Mouse (Mus musculus): ENCODE measurements around the gene Tbx10. TPM values are rescaled to one million over a fixed set of nuclear protein-coding genes. Genes with fewer than 3 reads are reported as not detected.
"Not testable (repeated sequence)": the region's sequence is repeated elsewhere in the genome, so short reads cannot be mapped to it uniquely, and the experiment has no call there.

Tbx10 gene
- total RNA-seq (2021), result not detected
- long read RNA-seq, experiment 1, result 0 reads
- long read RNA-seq, experiment 2, result 0 reads

GRCm38 (mm10) chr19:3992416-3992815 is at the start of gene Tbx10:
Gene Tbx10, plus strand, starts transcription at chr19:3992752.
- DNase-seq (ENCODE audit: low spot score in 2 of 2), result no peak

DNA sequence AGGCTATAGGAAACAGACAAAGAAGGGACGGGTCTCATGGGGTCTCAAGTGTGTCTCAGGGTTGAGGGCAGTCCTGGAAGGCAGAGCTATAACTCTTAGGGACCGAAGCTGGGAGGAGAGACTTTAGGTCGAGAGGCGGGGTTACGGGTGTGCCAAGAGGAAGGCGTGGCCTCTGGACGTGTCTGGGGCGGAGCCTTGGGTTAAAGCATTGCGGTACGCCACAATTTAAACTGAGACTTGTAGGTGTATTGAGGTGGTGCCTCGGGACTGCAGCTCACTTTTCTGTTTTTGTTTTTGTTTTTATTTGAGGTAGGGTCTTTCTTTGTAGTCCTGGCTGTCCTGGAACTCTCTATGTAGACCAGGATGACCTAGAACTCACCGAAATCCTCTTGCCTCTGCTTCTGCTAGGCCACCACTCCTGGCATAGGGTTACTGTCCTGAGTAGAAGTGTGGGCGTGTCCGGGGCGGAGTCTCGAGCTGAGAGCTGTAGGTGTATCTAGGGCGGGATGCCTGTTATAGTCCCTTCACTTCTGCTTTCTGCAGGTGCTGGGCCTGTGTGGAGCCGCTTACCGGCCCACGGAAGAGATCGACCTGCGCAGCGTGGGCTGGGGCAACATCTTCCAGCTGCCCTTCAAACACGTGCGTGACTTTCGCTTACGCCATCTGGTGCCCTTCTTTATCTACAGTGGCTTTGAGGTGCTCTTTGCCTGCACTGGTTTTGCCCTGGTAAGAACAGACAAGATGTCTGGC is 49.4 kb upstream of the Tbx10 start:
- DNase-seq (ENCODE audit: low spot score in 2 of 2), result no peak
- intact Hi-C loops (cut with DNase I), result no loop called here

More at GRCm38 (mm10) chr19:3992416-3992815, at the start of gene Tbx10:
- intact Hi-C loops (cut with DNase I), result no loop called here

GRCm38 (mm10) chr19:3945872-3946564 is 46.5 kb upstream of the Tbx10 start:
- intact Hi-C loops (cut with DNase I), result loop anchor here (1.0 to 2.0 kb wide), 2 partner anchors 35 to 66 kb away; partner anchors contain the start of gene Ndufv1
- DNase-seq (ENCODE audit: low spot score in 2 of 2), result no peak

DNA sequence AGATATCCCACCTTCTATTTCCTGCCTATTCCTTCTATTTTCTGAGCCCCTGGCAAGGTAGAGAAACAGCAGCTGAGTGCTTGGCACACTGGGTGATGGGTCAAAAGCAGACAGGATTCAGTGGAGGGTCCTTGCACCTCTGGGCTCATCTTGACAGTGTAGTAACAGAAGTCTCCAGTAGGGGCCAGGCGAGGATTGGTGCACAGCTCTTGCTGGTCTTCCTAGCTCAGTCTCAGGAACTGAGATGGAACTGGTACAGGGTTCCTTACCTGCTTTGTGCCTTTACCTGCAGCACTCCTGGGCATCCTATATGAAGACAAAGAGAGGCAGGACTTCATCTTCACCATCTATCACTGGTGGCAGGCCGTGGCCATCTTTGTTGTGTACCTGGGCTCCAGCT is 45.8 kb upstream of the Tbx10 start:
- DNase-seq (ENCODE audit: low spot score in 2 of 2), result peak; percentile 52 to 81
- intact Hi-C loops (cut with DNase I), result loop anchor here (1.0 to 2.0 kb wide), 2 partner anchors 34 to 66 kb away; partner anchors contain the start of gene Ndufv1

GRCm38 (mm10) chr19:3947813-3948212 is 44.7 kb upstream of the Tbx10 start:
- no peak for DNase-seq (ENCODE audit: low spot score in 2 of 2)
- intact Hi-C loops (cut with DNase I), result loop anchor here (2.0 kb wide), 1 partner anchor 33 kb away; no protein-coding TSS in a partner anchor

GRCm38 (mm10) chr19:3948546-3948945 is 44.0 kb upstream of the Tbx10 start:
- DNase-seq (ENCODE audit: low spot score in 2 of 2), result no peak
- intact Hi-C loops (cut with DNase I), result no loop called here

GRCm38 (mm10) chr19:3950331-3950730 is 42.2 kb upstream of the Tbx10 start:
- intact Hi-C loops (cut with DNase I), result loop anchor here (10.0 kb wide), 1 partner anchor 134 kb away; the partner anchor contains the start of gene Cabp2
- DNase-seq (ENCODE audit: low spot score in 2 of 2), result no peak

GRCm38 (mm10) chr19:3951461-3951860 is 41.1 kb upstream of the Tbx10 start:
- intact Hi-C loops (cut with DNase I), result loop anchor here (10.0 kb wide), 1 partner anchor 133 kb away; the partner anchor contains the start of gene Cabp2
- DNase-seq (ENCODE audit: low spot score in 2 of 2), result no peak

DNA sequence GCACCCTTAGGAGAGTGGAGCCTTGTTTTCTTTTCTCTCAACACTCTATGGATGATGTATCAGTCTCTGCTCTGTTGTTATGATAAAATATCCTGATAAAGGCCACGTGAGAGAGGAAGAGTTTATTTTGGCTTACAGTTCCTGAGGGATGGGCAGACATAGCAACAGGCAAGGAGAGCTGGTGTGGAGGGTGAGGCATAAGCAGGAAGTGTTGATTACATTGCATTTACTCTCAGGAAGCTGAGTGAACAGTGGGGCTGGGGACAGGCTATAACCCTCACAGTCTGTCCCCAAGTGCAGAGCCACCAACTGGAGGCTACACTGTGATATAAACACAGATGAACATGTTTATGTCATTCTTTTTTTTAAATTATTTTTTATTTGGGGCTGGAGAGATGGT is 40.5 kb upstream of the Tbx10 start:
- intact Hi-C loops (cut with DNase I), result loop anchor here (10.0 kb wide), 1 partner anchor 133 kb away; the partner anchor contains the start of gene Cabp2
- DNase-seq (ENCODE audit: low spot score in 2 of 2), result no peak

GRCm38 (mm10) chr19:3955033-3955432 is 37.5 kb upstream of the Tbx10 start:
- DNase-seq (ENCODE audit: low spot score in 2 of 2), result no peak
- intact Hi-C loops (cut with DNase I), result loop anchor here (10.0 kb wide), 1 partner anchor 130 kb away; the partner anchor contains the start of gene Cabp2

DNA sequence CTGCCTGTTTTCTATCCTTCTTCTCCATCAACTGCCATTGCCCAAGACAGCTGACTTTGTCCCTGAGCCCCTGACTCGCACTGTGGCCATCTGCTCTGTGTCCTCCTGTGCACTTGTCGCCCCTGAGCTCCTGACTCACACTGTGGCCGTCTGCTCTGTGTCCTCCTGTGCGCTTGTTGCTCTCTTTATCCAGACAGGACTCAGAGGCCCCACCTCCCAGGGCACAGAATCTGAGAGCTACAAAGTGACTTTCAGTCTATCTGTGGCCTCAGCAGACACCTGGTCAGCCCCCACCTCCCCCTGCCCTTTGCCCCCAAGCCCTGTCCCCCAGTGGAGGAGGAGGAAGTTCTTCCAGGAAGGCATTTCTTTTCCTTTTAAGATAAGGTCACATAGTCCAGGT is 36.7 kb upstream of the Tbx10 start:
- no peak for DNase-seq (ENCODE audit: low spot score in 2 of 2)
- intact Hi-C loops (cut with DNase I), result loop anchor here (10.0 kb wide), 1 partner anchor 129 kb away; the partner anchor contains the start of gene Cabp2

DNA sequence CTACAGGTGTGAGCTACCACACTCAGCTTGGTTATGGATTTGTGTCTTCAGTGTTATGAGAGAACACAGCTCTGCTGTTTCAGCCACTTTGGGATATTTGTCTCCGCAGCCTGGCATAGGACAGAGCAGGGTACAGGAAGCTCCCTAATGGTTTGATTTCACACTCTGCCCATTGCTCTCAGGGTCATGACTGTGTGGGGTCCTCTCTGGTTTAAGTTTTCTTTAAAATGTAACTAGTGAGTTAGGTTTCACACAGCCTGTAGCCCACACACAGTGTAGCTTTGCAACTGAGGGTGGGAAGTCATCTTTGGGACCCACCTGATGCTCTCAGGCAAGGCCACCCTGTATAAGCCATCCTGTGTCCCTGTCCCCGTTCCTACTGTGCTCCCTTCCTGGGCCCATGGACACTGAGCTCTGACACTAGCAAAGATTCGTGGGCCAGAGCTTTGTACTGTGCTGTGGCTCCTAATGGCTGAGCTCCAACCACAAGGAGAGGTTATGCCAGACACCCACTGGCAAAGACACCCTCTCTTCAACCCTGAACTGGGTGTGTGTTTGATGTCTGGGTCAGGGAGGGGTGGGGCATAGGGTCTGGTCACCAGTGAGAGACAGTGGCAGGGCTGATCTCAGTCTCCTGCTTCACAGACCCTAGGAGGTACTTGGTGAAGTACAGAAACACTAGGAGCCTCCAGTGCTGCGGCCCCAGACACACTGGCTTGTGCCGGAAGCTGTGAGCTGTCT is 35.1 kb upstream of the Tbx10 start:
- intact Hi-C loops (cut with DNase I), result loop anchor here (10.0 kb wide), 1 partner anchor 127 kb away; the partner anchor contains the start of gene Cabp2
- not testable (repeated sequence) for DNase-seq (ENCODE audit: low spot score in 2 of 2)

- DNase-seq (ENCODE audit: low spot score in 2 of 2), result no peak
- intact Hi-C loops (cut with DNase I), result loop anchor here (10.0 kb wide), 1 partner anchor 126 kb away; the partner anchor contains the start of gene Cabp2
Measured at GRCm38 (mm10) chr19:3958470-3958869, 34.1 kb upstream of the Tbx10 start, which contains the start of gene Aldh3b3. Gene Aldh3b3, plus strand, starts transcription at chr19:3958645.

GRCm38 (mm10) chr19:3959030-3959429 is 33.5 kb upstream of the Tbx10 start:
- no peak for DNase-seq (ENCODE audit: low spot score in 2 of 2)
- intact Hi-C loops (cut with DNase I), result loop anchor here (10.0 kb wide), 1 partner anchor 126 kb away; the partner anchor contains the start of gene Cabp2

DNA sequence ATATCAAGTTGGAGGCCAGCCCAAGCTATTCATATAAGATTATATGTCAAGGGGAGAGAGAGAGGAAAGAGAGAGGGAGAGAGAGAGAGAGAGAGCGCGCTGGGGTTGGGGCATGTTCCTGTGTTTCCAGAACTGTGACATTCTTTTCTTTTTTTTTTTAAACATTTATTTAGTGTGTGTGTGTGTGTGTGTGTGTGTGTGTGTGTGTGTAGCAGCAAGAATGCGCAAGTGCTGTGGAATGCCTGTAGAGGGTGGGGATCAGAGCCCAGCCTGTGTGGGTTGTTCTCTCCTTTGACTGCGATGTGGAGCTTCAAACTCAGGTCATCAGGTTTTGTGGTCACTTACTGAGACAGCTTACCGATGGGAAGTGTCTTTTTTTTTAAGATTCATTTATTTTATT is 32.3 kb upstream of the Tbx10 start:
- intact Hi-C loops (cut with DNase I), result no loop called here
- no peak for DNase-seq (ENCODE audit: low spot score in 2 of 2)

DNA sequence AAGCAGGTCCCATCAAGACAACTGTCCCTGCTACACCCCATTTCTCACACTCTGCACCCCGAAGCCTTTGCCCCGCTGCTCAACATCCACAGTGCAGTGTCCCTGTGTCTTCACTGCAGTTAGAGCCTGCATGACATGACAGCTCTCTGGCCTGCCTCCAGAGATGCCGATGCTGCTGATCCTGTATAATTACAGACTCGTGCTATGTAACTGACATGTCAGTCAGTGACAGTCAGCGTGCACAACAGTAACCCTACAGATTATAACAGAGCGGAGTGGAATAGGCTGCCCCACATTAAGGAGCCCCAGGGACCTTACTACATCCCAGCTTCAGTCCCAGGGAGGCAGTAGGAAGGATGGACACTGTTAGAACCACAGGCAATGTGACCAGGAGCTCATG is 30.7 kb upstream of the Tbx10 start:
- intact Hi-C loops (cut with DNase I); DNase-seq (ENCODE audit: low spot score in 2 of 2): not testable (repeated sequence)

DNA sequence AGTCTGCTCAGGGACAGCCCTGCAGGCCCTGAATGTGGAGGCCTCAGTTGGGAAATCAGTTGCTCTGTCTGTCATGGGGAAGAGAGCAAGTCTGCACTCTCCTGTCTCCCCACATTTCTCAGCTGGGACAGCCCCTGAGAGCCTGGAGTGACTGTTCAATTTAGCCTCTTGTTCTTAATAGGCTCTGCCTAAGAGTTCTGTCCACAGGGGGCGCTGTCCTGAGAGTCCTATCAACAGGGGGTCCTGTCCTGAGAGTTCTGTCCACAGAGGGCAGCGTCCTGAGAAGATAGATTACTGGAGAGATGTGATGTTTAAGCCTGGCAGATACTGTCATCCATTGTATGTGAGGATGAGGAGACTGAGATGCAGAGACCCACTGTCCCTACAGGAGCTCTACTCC is 30.1 kb upstream of the Tbx10 start:
- peak in 1 of 2 experiments; percentile 28 for DNase-seq (ENCODE audit: low spot score in 2 of 2)
- intact Hi-C loops (cut with DNase I), result no loop called here

DNA sequence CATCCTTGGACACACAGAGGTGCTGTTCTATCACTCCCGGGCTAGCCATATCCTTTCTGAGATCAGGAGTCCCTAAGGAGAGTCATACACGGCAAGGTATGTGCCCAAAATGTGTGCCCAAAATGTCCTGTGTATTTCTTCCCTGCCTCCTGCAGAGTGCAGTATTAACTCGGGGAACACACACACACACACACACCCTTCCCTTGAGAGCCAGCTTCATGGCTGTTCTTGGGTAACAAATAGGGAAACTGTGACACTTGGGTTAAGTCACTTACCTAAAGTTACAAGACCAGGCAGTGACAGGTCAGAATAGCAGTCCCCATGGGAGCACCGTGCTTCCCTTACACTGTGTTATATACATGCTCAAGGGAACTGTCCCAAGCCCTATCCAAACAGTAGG is 28.5 kb upstream of the Tbx10 start:
- intact Hi-C loops (cut with DNase I), result no loop called here
- DNase-seq (ENCODE audit: low spot score in 2 of 2), result no peak

All from left cerebral cortex, postnatal 14 days (tissue).